Mouse (Mus musculus): ENCODE results near the gene Dnajb14. TPM values are rescaled to one million over a fixed set of nuclear protein-coding genes. Genes with fewer than 3 reads are reported as not detected.
"Not testable (repeated sequence)": the region's sequence is repeated elsewhere in the genome, so short reads cannot be mapped to it uniquely, and the experiment has no call there.

Gene Dnajb14
- polyA plus RNA-seq, 1 experiment from 2014 or later, result 10.7 TPM

GRCm38 (mm10) chr3:137946827-137947226 lies 79.4 kb downstream of the Dnajb14 start:
- DNase-seq (ENCODE audit: low spot score), result no peak
- WGBS, result 89% methylated on average over 3 of the region's 3 CpGs
- Histone ChIP-seq H3K9ac (ENCODE audit: low read length) (no peak overlapping the region), H3K4me2 (ENCODE audit: low read depth, low read length, severe bottlenecking) (no peak overlapping the region), H3K4me3 (ENCODE audit: low read depth, low read length) (no peak overlapping the region), H3K36me3 (ENCODE audit: control insufficient read depth, insufficient read depth, low read length) (no peaks in the 10 kb centered on the region), H3K27ac (ENCODE audit: low read depth, low read length) (no peak overlapping the region), H3K27me3 (ENCODE audit: control insufficient read depth, insufficient read depth, low read length) (no peaks in the 10 kb centered on the region), H3K9me3 (ENCODE audit: control insufficient read depth, low read length) (no peaks in the 10 kb centered on the region), H3K4me1 (replicated peaks; ENCODE audit: control insufficient read depth, insufficient read depth, low read length) (no peaks in the 10 kb centered on the region)
- ATAC-seq (replicated peaks; ENCODE audit: low FRiP score), result no peak

GRCm38 (mm10) chr3:137947525-137947924 lies 80.0 kb downstream of the Dnajb14 start:
- no peak for DNase-seq (ENCODE audit: low spot score)
- no peaks in the 10 kb centered on the region for H3K36me3 ChIP-seq (ENCODE audit: control insufficient read depth, insufficient read depth, low read length)
- no peaks in the 10 kb centered on the region for H3K9me3 ChIP-seq (ENCODE audit: control insufficient read depth, low read length)
- no peak overlapping the region for H3K9ac ChIP-seq (ENCODE audit: low read length)
- no peaks in the 10 kb centered on the region for H3K27me3 ChIP-seq (ENCODE audit: control insufficient read depth, insufficient read depth, low read length)
- ATAC-seq (replicated peaks; ENCODE audit: low FRiP score), result no peak
- WGBS, result 86% methylated on average over 4 of the region's 4 CpGs
- no peak overlapping the region for H3K4me2 ChIP-seq (ENCODE audit: low read depth, low read length, severe bottlenecking)
- no peaks in the 10 kb centered on the region for H3K4me1 ChIP-seq (replicated peaks; ENCODE audit: control insufficient read depth, insufficient read depth, low read length)
- no peak overlapping the region for H3K4me3 ChIP-seq (ENCODE audit: low read depth, low read length)
- H3K27ac ChIP-seq (ENCODE audit: low read depth, low read length), result no peak overlapping the region

- no peaks in the 10 kb centered on the region for H3K36me3 ChIP-seq (ENCODE audit: control insufficient read depth, insufficient read depth, low read length)
- ATAC-seq (replicated peaks; ENCODE audit: low FRiP score), result no peak
- no peaks in the 10 kb centered on the region for H3K27me3 ChIP-seq (ENCODE audit: control insufficient read depth, insufficient read depth, low read length)
- no peak overlapping the region for H3K9ac ChIP-seq (ENCODE audit: low read length)
- H3K9me3 ChIP-seq (ENCODE audit: control insufficient read depth, low read length), result no peaks in the 10 kb centered on the region
- H3K4me3 ChIP-seq (ENCODE audit: low read depth, low read length), result no peak overlapping the region
- no peak overlapping the region for H3K4me2 ChIP-seq (ENCODE audit: low read depth, low read length, severe bottlenecking)
- no peak overlapping the region for H3K27ac ChIP-seq (ENCODE audit: low read depth, low read length)
- WGBS, result 86% methylated on average over 10 of the region's 10 CpGs
- DNase-seq (ENCODE audit: low spot score), result no peak
- H3K4me1 ChIP-seq (replicated peaks; ENCODE audit: control insufficient read depth, insufficient read depth, low read length), result no peaks in the 10 kb centered on the region
Observed at GRCm38 (mm10) chr3:137950191-137950885, 82.9 kb downstream of the Dnajb14 start.

GRCm38 (mm10) chr3:137951302-137951701 lies 83.8 kb downstream of the Dnajb14 start:
- not testable (repeated sequence) for H3K36me3 ChIP-seq (ENCODE audit: control insufficient read depth, insufficient read depth, low read length); H3K27ac ChIP-seq (ENCODE audit: low read depth, low read length); DNase-seq (ENCODE audit: low spot score); ATAC-seq (replicated peaks; ENCODE audit: low FRiP score); H3K4me3 ChIP-seq (ENCODE audit: low read depth, low read length); H3K9ac ChIP-seq (ENCODE audit: low read length); H3K9me3 ChIP-seq (ENCODE audit: control insufficient read depth, low read length); H3K4me1 ChIP-seq (replicated peaks; ENCODE audit: control insufficient read depth, insufficient read depth, low read length); H3K27me3 ChIP-seq (ENCODE audit: control insufficient read depth, insufficient read depth, low read length); H3K4me2 ChIP-seq (ENCODE audit: low read depth, low read length, severe bottlenecking)
- 83% methylated on average over 3 of the region's 3 CpGs for WGBS

- Histone ChIP-seq H3K27ac (ENCODE audit: low read depth, low read length) (no peak overlapping the region), H3K9me3 (ENCODE audit: control insufficient read depth, low read length) (no peaks in the 10 kb centered on the region), H3K4me2 (ENCODE audit: low read depth, low read length, severe bottlenecking) (no peak overlapping the region), H3K27me3 (ENCODE audit: control insufficient read depth, insufficient read depth, low read length) (no peaks in the 10 kb centered on the region), H3K4me3 (ENCODE audit: low read depth, low read length) (no peak overlapping the region), H3K9ac (ENCODE audit: low read length) (no peak overlapping the region), H3K36me3 (ENCODE audit: control insufficient read depth, insufficient read depth, low read length) (no peaks in the 10 kb centered on the region), H3K4me1 (replicated peaks; ENCODE audit: control insufficient read depth, insufficient read depth, low read length) (no peaks in the 10 kb centered on the region)
- WGBS, result 54% methylated on average over 7 of the region's 7 CpGs
- ATAC-seq (replicated peaks; ENCODE audit: low FRiP score) (no peak), DNase-seq (ENCODE audit: low spot score) (no peak)
Observed at GRCm38 (mm10) chr3:137951819-137952218, 84.3 kb downstream of the Dnajb14 start.

- no peak overlapping the region for H3K27ac ChIP-seq (ENCODE audit: low read depth, low read length)
- no peak for DNase-seq (ENCODE audit: low spot score)
- H3K9me3 ChIP-seq (ENCODE audit: control insufficient read depth, low read length), result no peaks in the 10 kb centered on the region
- no peak for ATAC-seq (replicated peaks; ENCODE audit: low FRiP score)
- H3K4me3 ChIP-seq (ENCODE audit: low read depth, low read length), result no peak overlapping the region
- no peak overlapping the region for H3K9ac ChIP-seq (ENCODE audit: low read length)
- 88% methylated on average over 4 of the region's 4 CpGs for WGBS
- H3K36me3 ChIP-seq (ENCODE audit: control insufficient read depth, insufficient read depth, low read length), result no peaks in the 10 kb centered on the region
- no peaks in the 10 kb centered on the region for H3K4me1 ChIP-seq (replicated peaks; ENCODE audit: control insufficient read depth, insufficient read depth, low read length)
- no peak overlapping the region for H3K4me2 ChIP-seq (ENCODE audit: low read depth, low read length, severe bottlenecking)
- no peaks in the 10 kb centered on the region for H3K27me3 ChIP-seq (ENCODE audit: control insufficient read depth, insufficient read depth, low read length)
Observed at GRCm38 (mm10) chr3:137952225-137952913, 84.9 kb downstream of the Dnajb14 start.

GRCm38 (mm10) chr3:137952914-137953880 lies 85.7 kb downstream of the Dnajb14 start:
- H3K4me3 ChIP-seq (ENCODE audit: low read depth, low read length), result no peak overlapping the region
- no peaks in the 10 kb centered on the region for H3K27me3 ChIP-seq (ENCODE audit: control insufficient read depth, insufficient read depth, low read length)
- H3K36me3 ChIP-seq (ENCODE audit: control insufficient read depth, insufficient read depth, low read length), result no peaks in the 10 kb centered on the region
- no peak for DNase-seq (ENCODE audit: low spot score)
- no peak overlapping the region for H3K27ac ChIP-seq (ENCODE audit: low read depth, low read length)
- ATAC-seq (replicated peaks; ENCODE audit: low FRiP score), result peak; percentile 51; the same call in 1 of the 2 replicates
- no peak overlapping the region for H3K9ac ChIP-seq (ENCODE audit: low read length)
- H3K4me2 ChIP-seq (ENCODE audit: low read depth, low read length, severe bottlenecking), result no peak overlapping the region
- H3K9me3 ChIP-seq (ENCODE audit: control insufficient read depth, low read length), result no peaks in the 10 kb centered on the region
- 74% methylated on average over 14 of the region's 14 CpGs for WGBS
- no peaks in the 10 kb centered on the region for H3K4me1 ChIP-seq (replicated peaks; ENCODE audit: control insufficient read depth, insufficient read depth, low read length)

GRCm38 (mm10) chr3:137954256-137954916 lies 86.9 kb downstream of the Dnajb14 start:
- Histone ChIP-seq H3K4me2 (ENCODE audit: low read depth, low read length, severe bottlenecking) (no peak overlapping the region), H3K27ac (ENCODE audit: low read depth, low read length) (no peak overlapping the region), H3K4me1 (replicated peaks; ENCODE audit: control insufficient read depth, insufficient read depth, low read length) (no peaks in the 10 kb centered on the region), H3K36me3 (ENCODE audit: control insufficient read depth, insufficient read depth, low read length) (no peaks in the 10 kb centered on the region), H3K9me3 (ENCODE audit: control insufficient read depth, low read length) (no peaks in the 10 kb centered on the region), H3K27me3 (ENCODE audit: control insufficient read depth, insufficient read depth, low read length) (no peaks in the 10 kb centered on the region), H3K4me3 (ENCODE audit: low read depth, low read length) (no peak overlapping the region), H3K9ac (ENCODE audit: low read length) (no peak overlapping the region)
- ATAC-seq (replicated peaks; ENCODE audit: low FRiP score) (no peak), DNase-seq (ENCODE audit: low spot score) (no peak)
- WGBS, result 71% methylated on average over 23 of the region's 23 CpGs
